Mouse (Mus musculus) ES-E14 (cell line): ENCODE measurements around the gene Gal. TPM values are rescaled to one million over a fixed set of nuclear protein-coding genes. Genes with fewer than 3 reads are reported as not detected.

Source experiments
- DNase-seq: peaks from one replicate; pipeline ENCODE4 v3.0.0-alpha.2; 2013; ENCODE audit warnings: low read depth, low spot score
- H3K27ac ChIP-seq: 2 replicates; pipeline ENCODE4 v1.5.1; 2012; ENCODE audit warnings: low read depth, mild to moderate bottlenecking, low read length, moderate library complexity, mixed read lengths; ENCODE audit not compliant: poor library complexity, insufficient read depth, severe bottlenecking
- H3K36me3 ChIP-seq: 2 replicates; pipeline ENCODE4 v1.6.1; 2012; ENCODE audit warnings: mild to moderate bottlenecking, low read length, moderate library complexity, mixed read lengths; ENCODE audit not compliant: control insufficient read depth, poor library complexity, insufficient read depth, severe bottlenecking
- H3K4me1 ChIP-seq, 2 experiments: fragments of 150-350 bp in 1 of 2; sonication (generic) in 1 of 2; 2 replicates each; pipeline ENCODE4 v1.6.1; 2012; ENCODE audit warnings: low read length in 2 of 2, mild to moderate bottlenecking in 1 of 2, mixed read lengths in 1 of 2; ENCODE audit not compliant: control insufficient read depth in 2 of 2, insufficient read depth in 2 of 2, poor library complexity in 1 of 2
- H3K4me3 ChIP-seq, 2 experiments: fragments of 150-350 bp in 1 of 2; sonication (generic) in 1 of 2; 2 replicates each; pipeline ENCODE4 v1.5.1; 2012; ENCODE audit warnings: low read length in 2 of 2, low read depth in 1 of 2, mild to moderate bottlenecking in 1 of 2, mixed read lengths in 1 of 2; ENCODE audit not compliant: insufficient read depth in 1 of 2, poor library complexity in 1 of 2, severe bottlenecking in 1 of 2
- H3K9ac ChIP-seq: 2 replicates; pipeline ENCODE4 v1.6.1; 2012; ENCODE audit warnings: low read depth, mild to moderate bottlenecking, low read length, mixed read lengths; ENCODE audit not compliant: poor library complexity, insufficient read depth, severe bottlenecking
- H3K9me3 ChIP-seq: fragments of 150-350 bp; sonication (generic); 2 replicates; pipeline ENCODE4 v1.6.1; 2012; ENCODE audit warnings: low read depth, mild to moderate bottlenecking, low read length; ENCODE audit not compliant: control insufficient read depth, insufficient read depth
- CHD2 ChIP-seq: IDR thresholded peaks from 2 replicates; pipeline ENCODE4 v1.6.1; 2014; ENCODE audit warnings: mild to moderate bottlenecking, low read depth, low read length, inconsistent platforms
- HCFC1 ChIP-seq: IDR thresholded peaks from 2 replicates; pipeline ENCODE4 v1.6.1; 2012; ENCODE audit warnings: low read length, inconsistent platforms, borderline replicate concordance; ENCODE audit not compliant: insufficient read depth
- MAFK ChIP-seq: IDR thresholded peaks from 2 replicates; pipeline ENCODE4 v1.6.1; 2014; ENCODE audit warnings: mild to moderate bottlenecking, low read depth, low read length, inconsistent platforms; ENCODE audit not compliant: insufficient read depth
- ZC3H11A ChIP-seq: IDR thresholded peaks from 2 replicates; pipeline ENCODE4 v1.6.1; 2012; ENCODE audit warnings: low read depth, mild to moderate bottlenecking, inconsistent platforms, low read length, borderline replicate concordance
- ZNF384 ChIP-seq: IDR thresholded peaks from 2 replicates; pipeline ENCODE4 v1.6.1; 2012; ENCODE audit warnings: low read depth, low read length, inconsistent platforms
- in situ Hi-C, 2 experiments: fragments of 600-800 bp; cut with MboI; formaldehyde crosslinking; loops; one replicate each; pipeline ENCODE4 v1.15.1; 2025; ENCODE audit warnings: low sequenced_read_pairs in 2 of 2, inconsistent platforms in 1 of 2; ENCODE audit not compliant: unreplicated experiment in 2 of 2
- total RNA-seq: library from RNA; depleted of rRNA; stranded (reverse); fragments of 300-350 nt; gene quantifications from 2 replicates; pipeline ENCODE4 v1.2.3, GENCODE M21; 2012

The Gal gene
- total RNA-seq, 1 experiment = 0.27 TPM

GRCm38 (mm10) chr19:3434124-3434523 lies 19.8 kb upstream of the Gal start:
- H3K4me1 ChIP-seq = peaks cover 4 to 27% of the 10 kb centered on the region in 2 experiments; a peak in 3 of 4 replicates
- no peak for DNase-seq
- TF ChIP-seq HCFC1 = no peak
- no peak for TF ChIP-seq ZC3H11A
- TF ChIP-seq MAFK = no peak
- TF ChIP-seq CHD2 = no peak
- no peak for TF ChIP-seq ZNF384
- H3K4me3 ChIP-seq = no peak overlapping the region
- no peaks in the 10 kb centered on the region for H3K9me3 ChIP-seq
- no peaks in the 10 kb centered on the region for H3K36me3 ChIP-seq
- H3K27ac ChIP-seq = no peak overlapping the region
- in situ Hi-C loops = no loop called here
- no peak overlapping the region for H3K9ac ChIP-seq

GRCm38 (mm10) chr19:3431969-3432368 lies 17.6 kb upstream of the Gal start:
- H3K4me1 ChIP-seq = peaks cover 4 to 26% of the 10 kb centered on the region in 2 experiments; a peak in 3 of 4 replicates
- no peak overlapping the region for H3K27ac ChIP-seq
- no peaks in the 10 kb centered on the region for H3K36me3 ChIP-seq
- no peak for TF ChIP-seq CHD2
- no peak for TF ChIP-seq HCFC1
- TF ChIP-seq ZNF384 = no peak
- no peak for TF ChIP-seq MAFK
- no peak for TF ChIP-seq ZC3H11A
- H3K9ac ChIP-seq = no peak overlapping the region
- in situ Hi-C loops = no loop called here
- H3K9me3 ChIP-seq = no peaks in the 10 kb centered on the region
- no peak overlapping the region for H3K4me3 ChIP-seq
- no peak for DNase-seq

GRCm38 (mm10) chr19:3431066-3431465 lies 16.7 kb upstream of the Gal start:
- Histone ChIP-seq H3K27ac (no peak overlapping the region), H3K36me3 (no peaks in the 10 kb centered on the region), H3K4me3 (no peak overlapping the region), H3K9ac (no peak overlapping the region), H3K4me1 (peaks cover 4 to 20% of the 10 kb centered on the region in 2 experiments; a peak in 3 of 4 replicates), H3K9me3 (no peaks in the 10 kb centered on the region)
- TF ChIP-seq ZC3H11A (no peak), MAFK (no peak), CHD2 (no peak), ZNF384 (no peak), HCFC1 (no peak)
- DNase-seq = no peak
- in situ Hi-C loops = no loop called here

GRCm38 (mm10) chr19:3429156-3429816 lies 14.9 kb upstream of the Gal start:
- no peak for DNase-seq
- Histone ChIP-seq H3K4me1 (peaks cover under 1 to 11% of the 10 kb centered on the region in 2 experiments; a peak in 2 of 4 replicates), H3K4me3 (no peak overlapping the region), H3K9ac (no peak overlapping the region), H3K36me3 (no peaks in the 10 kb centered on the region), H3K9me3 (no peaks in the 10 kb centered on the region), H3K27ac (no peak overlapping the region)
- in situ Hi-C loops = no loop called here
- TF ChIP-seq ZNF384 (no peak), MAFK (no peak), HCFC1 (no peak), CHD2 (no peak), ZC3H11A (no peak)
